Mouse (Mus musculus) heart, embryonic 10.5 days (tissue): ENCODE measurements around the gene Srebf2. TPM values are rescaled to one million over a fixed set of nuclear protein-coding genes. Genes with fewer than 3 reads are reported as not detected.

Experiments used
- DNase-seq: peaks from one replicate; pipeline ENCODE4 v3.0.0-alpha.2; 2017; ENCODE audit warnings: low spot score
- H3K27ac ChIP-seq: fragments of 300-500 bp; sonication (generic); 2 replicates; pipeline ENCODE4 v1.5.1; 2016; ENCODE audit warnings: mild to moderate bottlenecking
- H3K27me3 ChIP-seq: fragments of 300-500 bp; sonication (generic); 2 replicates; pipeline ENCODE4 v1.6.1; 2016; ENCODE audit warnings: mild to moderate bottlenecking; ENCODE audit not compliant: poor library complexity, insufficient read depth, severe bottlenecking
- H3K36me3 ChIP-seq: fragments of 300-500 bp; sonication (generic); 2 replicates; pipeline ENCODE4 v1.6.1; 2016; ENCODE audit warnings: mild to moderate bottlenecking, moderate library complexity
- H3K4me1 ChIP-seq: fragments of 300-500 bp; sonication (generic); 2 replicates; pipeline ENCODE4 v1.6.1; 2016; ENCODE audit warnings: mild to moderate bottlenecking
- H3K4me3 ChIP-seq: fragments of 300-500 bp; sonication (generic); 2 replicates; pipeline ENCODE4 v1.5.1; 2016; ENCODE audit warnings: mild to moderate bottlenecking, moderate library complexity
- H3K9me3 ChIP-seq: fragments of 300-500 bp; sonication (generic); 2 replicates; pipeline ENCODE4 v1.6.1; 2016; ENCODE audit warnings: mild to moderate bottlenecking, moderate library complexity
- WGBS: fragments of 180-500 bp; shearing (Covaris S2); methylation state at CpG from one replicate; pipeline ENCODE4 v1.1.7; 2016; 5-methylcytosine and 5-hydroxymethylcytosine counted together
- polyA plus RNA-seq: library from polyadenylated mRNA; unstranded; fragments of >200 nt; fragmentation: Nextera tagmentation; extraction: Ambion mirVana; gene quantifications from 2 replicates; pipeline ENCODE4 v1.2.1, GENCODE M21; 2016

Gene Srebf2
- polyA plus RNA-seq, 1 experiment from 2014 or later: 129 TPM

DNA sequence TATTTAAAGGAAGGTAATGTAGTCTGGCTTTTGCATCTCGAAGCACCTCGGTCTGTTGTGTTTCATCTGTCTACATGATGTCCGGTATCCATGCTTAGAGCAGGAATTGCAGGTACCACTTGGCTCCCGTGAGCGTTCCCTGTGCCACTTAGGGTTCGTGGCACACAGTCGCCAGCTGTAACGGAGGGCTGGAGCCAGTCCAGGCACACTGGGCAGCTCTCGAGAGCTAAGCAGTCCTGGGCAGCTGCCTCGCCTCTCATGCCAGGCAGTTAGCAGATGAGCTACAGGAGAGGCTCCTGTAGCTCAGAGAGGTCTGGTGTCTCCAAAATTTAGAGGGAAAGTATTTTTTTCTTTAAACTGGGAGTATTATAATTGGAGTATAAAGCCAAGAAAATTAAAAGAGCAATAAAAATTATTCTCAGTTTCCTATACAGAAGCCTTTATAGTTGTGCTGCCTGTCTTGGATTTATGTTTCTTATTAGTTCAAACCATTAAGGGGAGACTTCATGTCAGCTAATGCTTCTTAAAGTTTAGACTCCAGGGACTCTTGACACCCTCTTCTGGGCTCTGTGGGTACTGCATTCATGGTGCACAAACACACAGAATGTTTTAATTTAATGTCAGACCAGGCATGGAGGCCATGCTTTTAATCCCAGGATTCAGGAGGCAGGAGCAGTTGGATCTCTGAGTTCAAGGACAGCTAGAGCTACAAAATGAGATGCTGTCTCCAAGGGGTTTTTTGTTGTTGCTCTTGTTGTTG lies 41.7 kb downstream of the Srebf2 start:
- peaks cover 55% of the 10 kb centered on the region for H3K4me1 ChIP-seq
- no peak overlapping the region for H3K27ac ChIP-seq
- DNase-seq: no peak
- H3K36me3 ChIP-seq: peaks cover 84% of the 10 kb centered on the region
- 94% methylated on average over 10 of the region's 10 CpGs for WGBS
- no peaks in the 10 kb centered on the region for H3K27me3 ChIP-seq
- no peak overlapping the region for H3K4me3 ChIP-seq
- no peaks in the 10 kb centered on the region for H3K9me3 ChIP-seq

DNA sequence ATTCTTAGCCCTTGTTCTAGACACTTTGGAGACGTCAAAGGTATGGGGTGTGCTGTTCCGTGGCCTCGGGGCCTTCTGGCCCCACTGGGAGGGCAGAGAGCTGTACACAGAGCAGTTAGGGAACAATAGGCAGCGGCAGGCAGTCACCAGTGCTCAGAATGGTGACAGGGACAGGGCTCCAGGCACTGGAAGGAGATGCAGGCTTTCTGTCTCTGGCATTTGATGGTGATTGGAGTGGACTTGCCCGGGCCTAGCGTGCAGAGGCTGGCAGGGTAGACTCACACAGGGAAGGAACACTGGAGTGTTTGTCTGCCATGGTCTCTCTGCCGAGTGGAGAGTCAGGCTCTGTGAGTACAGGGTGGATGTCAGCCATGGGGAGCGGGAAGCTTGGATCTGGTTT lies 45.6 kb downstream of the Srebf2 start:
- Histone ChIP-seq H3K4me1 (peaks cover 18% of the 10 kb centered on the region), H3K9me3 (no peaks in the 10 kb centered on the region), H3K27ac (no peak overlapping the region), H3K4me3 (no peak overlapping the region), H3K27me3 (no peaks in the 10 kb centered on the region), H3K36me3 (peaks cover 93% of the 10 kb centered on the region)
- WGBS: 68% methylated on average over 8 of the region's 8 CpGs
- DNase-seq: no peak

DNA sequence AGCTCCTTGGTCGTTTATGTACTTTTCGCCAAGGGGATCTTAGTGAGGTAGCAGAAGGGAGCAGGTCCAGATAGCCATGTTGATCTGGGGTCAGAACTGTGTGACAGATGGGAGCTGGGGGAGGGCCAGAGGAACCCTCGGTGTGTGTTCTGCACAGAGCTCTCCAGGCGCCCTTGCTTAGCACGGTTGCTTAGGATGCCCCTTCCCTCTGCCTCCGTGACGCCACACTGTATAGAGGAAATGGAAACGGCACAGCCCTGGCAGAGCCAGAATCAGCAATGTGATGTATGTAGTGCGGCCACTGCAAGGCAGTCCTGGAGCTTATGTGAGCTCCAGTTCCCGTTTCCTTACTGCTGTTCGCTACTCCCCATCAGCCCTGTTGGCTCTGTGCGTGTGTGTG lies 49.3 kb downstream of the Srebf2 start:
- Histone ChIP-seq H3K4me1 (peaks cover 11% of the 10 kb centered on the region), H3K27me3 (no peaks in the 10 kb centered on the region), H3K9me3 (no peaks in the 10 kb centered on the region), H3K27ac (no peak overlapping the region), H3K36me3 (peaks cover 96% of the 10 kb centered on the region), H3K4me3 (no peak overlapping the region)
- no peak for DNase-seq
- 88% methylated on average over 12 of the region's 12 CpGs for WGBS

DNA sequence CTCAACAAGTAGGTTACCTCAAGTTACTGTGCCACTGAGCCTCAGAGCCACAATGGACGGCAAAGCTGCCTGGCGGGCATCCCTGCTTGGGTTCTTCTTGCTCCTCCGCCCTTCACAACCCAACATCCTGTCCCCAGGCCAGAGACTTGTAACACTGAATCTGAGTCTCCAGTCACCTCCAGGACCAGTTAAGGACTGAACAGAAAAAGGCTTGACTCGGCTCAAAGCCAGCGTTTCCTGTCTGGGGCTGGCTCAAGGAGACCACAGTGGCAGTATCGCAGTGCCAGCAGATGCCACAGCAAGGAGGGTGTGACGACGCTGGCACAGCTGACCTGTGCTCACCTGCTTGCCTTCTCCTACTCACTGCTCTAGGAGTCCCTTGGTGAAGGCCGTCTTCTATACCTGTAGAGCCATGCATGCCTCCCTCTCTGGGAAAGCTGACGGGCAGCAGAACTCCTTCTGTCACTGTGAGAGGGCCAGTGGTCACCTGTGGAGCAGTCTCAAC lies 50.3 kb downstream of the Srebf2 start:
- H3K36me3 ChIP-seq: peaks cover 98% of the 10 kb centered on the region
- peaks cover 8% of the 10 kb centered on the region for H3K4me1 ChIP-seq
- no peak for DNase-seq
- H3K27me3 ChIP-seq: no peaks in the 10 kb centered on the region
- WGBS: 93% methylated on average over 10 of the region's 10 CpGs
- H3K9me3 ChIP-seq: no peaks in the 10 kb centered on the region
- H3K4me3 ChIP-seq: no peak overlapping the region
- no peak overlapping the region for H3K27ac ChIP-seq

DNA sequence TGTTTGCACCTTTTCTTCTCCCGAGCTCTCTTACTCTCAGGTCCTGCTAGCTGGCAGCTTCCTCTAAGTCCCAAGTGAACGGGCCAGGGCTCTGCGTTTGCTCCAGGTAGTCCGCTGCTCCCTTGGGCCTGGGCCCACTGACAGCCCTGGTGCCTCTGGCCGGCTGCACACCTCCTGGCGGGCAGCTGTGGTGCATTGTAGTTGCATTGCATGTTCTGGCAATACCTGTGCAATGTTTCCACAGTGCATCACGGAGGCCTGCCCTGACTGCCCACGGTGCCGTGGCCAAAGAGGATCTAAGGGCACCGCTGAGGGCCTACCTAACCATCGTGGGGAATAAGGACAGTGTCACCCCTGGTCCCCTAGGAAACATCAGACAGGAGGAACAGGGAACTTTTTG lies 51.0 kb downstream of the Srebf2 start:
- WGBS: 91% methylated on average over 11 of the region's 11 CpGs
- Histone ChIP-seq H3K36me3 (peaks cover 98% of the 10 kb centered on the region), H3K27me3 (no peaks in the 10 kb centered on the region), H3K4me1 (peaks cover 3% of the 10 kb centered on the region; the same call in 1 of the 2 replicates), H3K4me3 (no peak overlapping the region), H3K9me3 (no peaks in the 10 kb centered on the region), H3K27ac (no peak overlapping the region)
- DNase-seq: no peak

DNA sequence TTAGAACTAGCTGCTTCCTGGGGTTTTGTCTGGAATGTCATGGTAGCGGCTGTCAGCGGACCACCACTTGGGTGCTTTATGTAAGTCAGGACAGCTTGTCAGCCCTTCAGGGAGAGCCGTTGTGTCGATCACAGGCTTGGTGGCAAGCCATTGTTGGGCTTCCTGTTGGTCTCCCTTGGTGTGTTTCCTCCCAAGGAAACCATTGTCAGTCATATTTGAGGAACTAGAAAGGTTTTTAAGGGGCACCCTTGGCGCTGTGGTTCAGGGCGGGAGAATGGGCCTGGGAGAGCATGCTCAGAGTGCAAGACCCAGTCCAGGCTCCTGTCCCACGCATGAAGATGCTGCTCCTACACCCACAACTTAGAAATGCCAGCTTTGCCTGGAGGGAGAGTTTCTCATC lies 51.4 kb downstream of the Srebf2 start:
- Histone ChIP-seq H3K9me3 (no peaks in the 10 kb centered on the region), H3K36me3 (peaks cover 98% of the 10 kb centered on the region), H3K4me1 (no peaks in the 10 kb centered on the region), H3K27ac (no peak overlapping the region), H3K4me3 (no peak overlapping the region), H3K27me3 (peaks cover 4% of the 10 kb centered on the region; the same call in 1 of the 2 replicates)
- 89% methylated on average over 7 of the region's 7 CpGs for WGBS
- DNase-seq: no peak

DNA sequence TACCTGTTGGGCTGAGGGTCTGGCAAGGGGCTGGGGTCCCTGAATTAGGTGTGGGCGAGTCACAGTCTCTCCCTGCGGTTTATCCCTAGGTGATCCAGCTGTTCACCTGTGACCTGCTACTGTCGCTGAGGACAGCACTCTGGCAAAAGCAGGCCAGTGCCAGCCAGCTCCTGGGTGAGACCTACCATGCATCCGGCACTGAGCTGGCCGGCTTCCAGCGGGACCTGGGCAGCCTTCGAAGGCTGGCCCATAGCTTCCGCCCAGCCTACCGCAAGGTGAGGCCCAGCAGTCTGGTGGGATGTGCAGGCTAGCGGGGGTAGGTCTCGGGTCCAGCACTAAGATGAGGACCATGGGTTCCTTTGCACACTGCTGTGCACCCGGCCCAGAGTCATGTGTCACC lies 52.6 kb downstream of the Srebf2 start:
- whole genome bisulfite sequencing: 88% methylated on average over 12 of the region's 12 CpGs
- Histone ChIP-seq H3K27ac (no peak overlapping the region), H3K4me1 (no peaks in the 10 kb centered on the region), H3K36me3 (peaks cover 98% of the 10 kb centered on the region), H3K4me3 (no peak overlapping the region), H3K27me3 (peaks cover 15% of the 10 kb centered on the region; the same call in 1 of the 2 replicates), H3K9me3 (no peaks in the 10 kb centered on the region)
- DNase-seq: no peak

DNA sequence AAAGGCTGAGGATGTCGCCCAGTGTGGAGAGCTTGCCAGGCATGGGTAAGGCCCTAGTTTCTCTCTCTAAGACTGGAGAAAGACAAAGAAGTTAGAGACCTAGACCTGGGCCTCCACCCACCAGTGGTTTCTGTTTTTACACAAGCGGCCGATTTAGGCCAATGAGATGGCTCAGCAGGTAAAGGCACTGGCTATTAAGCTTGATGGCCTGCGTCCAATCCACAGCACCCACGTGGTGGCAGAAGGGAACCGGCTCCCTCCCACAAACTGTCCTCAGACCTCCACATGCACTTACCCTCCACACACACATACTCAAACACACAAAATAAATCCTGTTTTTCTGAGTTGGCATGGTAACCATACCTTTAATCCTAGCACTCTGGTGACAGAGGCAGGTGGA lies 55.1 kb downstream of the Srebf2 start:
- WGBS: 95% methylated on average over 6 of the region's 6 CpGs
- Histone ChIP-seq H3K4me3 (no peak overlapping the region), H3K4me1 (peaks cover 13% of the 10 kb centered on the region), H3K27ac (no peak overlapping the region), H3K27me3 (peaks cover 41% of the 10 kb centered on the region), H3K36me3 (peaks cover 94% of the 10 kb centered on the region), H3K9me3 (no peaks in the 10 kb centered on the region)
- DNase-seq: no peak

DNA sequence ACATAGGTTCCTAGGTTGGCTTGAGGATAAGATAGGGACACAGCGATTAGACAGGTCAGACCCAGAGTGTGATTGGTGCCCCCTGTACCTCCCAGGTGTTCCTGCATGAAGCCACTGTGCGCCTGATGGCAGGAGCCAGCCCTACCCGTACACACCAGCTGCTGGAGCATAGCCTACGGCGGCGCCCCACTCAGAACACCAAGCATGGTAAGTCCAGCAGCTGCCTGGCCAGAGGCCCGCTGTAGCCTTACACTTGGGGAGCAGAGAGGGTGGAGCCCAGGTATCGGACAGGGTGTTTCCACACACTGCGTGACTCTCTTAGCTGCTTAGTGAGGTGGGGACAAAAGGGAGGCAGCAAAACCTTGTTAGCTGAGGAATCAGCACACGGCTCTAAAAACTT lies 56.1 kb downstream of the Srebf2 start:
- Histone ChIP-seq H3K36me3 (peaks cover 84% of the 10 kb centered on the region), H3K4me1 (peaks cover 19% of the 10 kb centered on the region), H3K27me3 (peaks cover 51% of the 10 kb centered on the region), H3K9me3 (no peaks in the 10 kb centered on the region), H3K27ac (no peak overlapping the region), H3K4me3 (no peak overlapping the region)
- no peak for DNase-seq
- 92% methylated on average over 10 of the region's 10 CpGs for whole genome bisulfite sequencing

DNA sequence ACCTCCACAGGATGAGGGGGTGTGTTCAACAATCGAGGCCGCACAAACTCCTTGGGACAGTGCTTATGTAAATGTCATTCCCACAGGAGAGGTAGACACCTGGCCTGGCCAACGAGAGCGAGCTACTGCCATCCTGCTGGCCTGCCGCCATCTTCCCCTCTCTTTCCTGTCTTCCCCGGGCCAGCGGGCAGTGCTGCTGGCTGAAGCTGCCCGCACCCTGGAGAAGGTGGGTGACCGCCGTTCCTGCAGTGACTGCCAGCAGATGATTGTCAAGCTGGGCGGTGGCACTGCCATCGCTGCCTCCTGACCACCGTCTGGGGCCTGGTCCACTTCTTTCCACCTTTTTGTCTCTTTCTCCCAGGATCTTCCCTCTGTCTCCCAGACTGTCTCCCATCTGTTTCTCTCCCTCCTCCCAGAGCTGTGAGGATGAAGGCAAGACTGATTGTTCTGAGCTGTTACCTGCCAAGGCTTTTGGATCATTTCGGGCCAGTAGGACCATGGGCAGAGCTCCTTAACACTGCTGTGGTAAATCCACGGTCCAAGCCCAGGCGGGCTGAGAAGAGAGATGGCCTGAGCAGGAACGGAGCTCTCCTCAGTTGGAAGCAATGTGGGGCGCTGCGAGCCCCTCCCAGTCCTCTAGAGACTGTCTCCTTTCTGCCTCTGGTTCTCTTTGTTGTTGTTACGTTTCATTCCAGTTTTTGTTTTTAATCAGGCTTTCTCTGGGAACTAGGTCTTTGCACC lies 56.8 kb downstream of the Srebf2 start:
- no peak overlapping the region for H3K27ac ChIP-seq
- H3K4me3 ChIP-seq: no peak overlapping the region
- no peaks in the 10 kb centered on the region for H3K9me3 ChIP-seq
- DNase-seq: no peak
- peaks cover 77% of the 10 kb centered on the region for H3K36me3 ChIP-seq
- H3K4me1 ChIP-seq: peaks cover 19% of the 10 kb centered on the region
- H3K27me3 ChIP-seq: peaks cover 58% of the 10 kb centered on the region
- WGBS: 84% methylated on average over 20 of the region's 20 CpGs

DNA sequence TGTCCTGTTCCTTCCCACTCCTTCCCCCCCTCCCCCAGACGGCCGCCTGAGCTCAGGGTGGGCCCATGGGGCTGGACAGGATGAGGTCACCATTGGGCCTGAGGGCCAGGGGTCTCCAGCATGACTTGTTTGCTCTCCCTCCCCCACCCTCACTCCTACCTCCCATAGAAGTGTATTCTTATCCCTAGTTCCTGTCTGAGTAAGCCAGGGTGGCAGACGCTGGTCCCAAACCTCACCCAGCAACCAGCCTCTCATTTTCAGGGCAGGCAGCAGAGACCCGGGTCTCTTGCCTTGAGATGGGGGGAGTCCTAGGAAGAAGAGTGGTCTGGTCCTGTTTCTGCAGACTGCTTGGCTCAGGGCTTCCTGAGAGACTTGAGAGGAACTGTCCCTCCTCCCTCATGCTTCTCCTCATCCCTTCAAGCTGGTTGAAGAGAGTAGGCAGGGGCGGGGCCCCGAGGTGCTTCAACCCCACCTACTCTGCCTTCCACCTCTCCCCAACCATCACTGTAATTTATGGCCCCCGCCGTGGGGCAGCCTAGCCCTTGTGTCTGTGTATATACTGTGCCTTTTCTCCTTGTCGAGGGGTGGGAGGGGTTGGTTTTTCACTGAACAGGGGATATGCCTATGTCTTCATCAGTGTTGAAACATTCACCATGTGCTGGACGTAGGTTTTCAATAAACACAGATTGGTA lies 57.8 kb downstream of the Srebf2 start:
- H3K4me1 ChIP-seq: peaks cover 19% of the 10 kb centered on the region
- 76% methylated on average over 10 of the region's 10 CpGs for WGBS
- no peak overlapping the region for H3K4me3 ChIP-seq
- H3K27me3 ChIP-seq: peaks cover 68% of the 10 kb centered on the region
- no peak for DNase-seq
- peaks cover 67% of the 10 kb centered on the region for H3K36me3 ChIP-seq
- H3K27ac ChIP-seq: no peak overlapping the region
- H3K9me3 ChIP-seq: no peaks in the 10 kb centered on the region

DNA sequence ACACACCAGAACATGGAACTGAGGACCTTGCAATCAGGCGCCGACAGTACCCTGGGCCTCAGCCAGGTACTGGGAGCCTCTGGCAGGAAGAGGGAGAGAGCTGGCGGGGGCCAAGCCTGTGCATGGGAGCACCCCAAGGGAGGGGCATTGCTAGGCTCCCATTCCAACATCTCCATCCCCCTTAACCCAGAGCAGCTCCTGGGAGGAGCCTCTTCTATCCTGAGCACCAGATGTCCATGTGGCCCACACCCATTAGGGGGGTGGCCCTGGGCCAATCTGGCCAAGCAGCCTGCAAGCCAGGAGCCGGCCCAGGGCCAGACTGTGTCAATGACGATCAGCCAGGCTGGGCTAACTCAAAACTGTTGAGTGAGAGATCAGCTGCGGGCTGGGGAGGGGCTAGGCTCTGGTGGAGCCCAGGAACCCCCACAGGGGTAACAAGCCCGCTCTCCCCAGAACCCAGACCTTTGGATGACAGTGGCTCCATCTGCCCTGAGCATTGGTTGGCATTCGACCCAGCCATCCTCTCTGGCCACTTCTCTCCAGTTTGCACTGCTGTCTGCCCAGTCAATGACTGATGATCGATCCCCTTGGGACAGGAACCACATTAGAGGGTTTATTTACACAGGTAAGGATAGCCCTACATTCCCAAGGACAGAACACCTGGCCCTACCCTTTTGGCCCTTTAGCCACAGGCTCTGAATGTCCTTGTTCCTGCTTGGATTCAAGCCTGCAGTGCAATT lies 59.6 kb downstream of the Srebf2 start:
- H3K9me3 ChIP-seq: no peaks in the 10 kb centered on the region
- H3K27ac ChIP-seq: 0 out of 2 replicates have a peak overlapping the region, but pooled peaks have one; percentile 32
- peaks cover 52% of the 10 kb centered on the region for H3K36me3 ChIP-seq
- peaks cover 23% of the 10 kb centered on the region for H3K4me1 ChIP-seq
- no peak for DNase-seq
- peak overlapping the region; percentile 44 for H3K4me3 ChIP-seq
- WGBS: 56% methylated on average over 9 of the region's 9 CpGs
- peaks cover 85% of the 10 kb centered on the region for H3K27me3 ChIP-seq
